Mouse (Mus musculus) A20 (cell line): ENCODE data around the gene Zbed4.
"Not testable (repeated sequence)": the region's sequence is repeated elsewhere in the genome, so short reads cannot be mapped to it uniquely, and the experiment has no call there.

ENCODE experiments used
- DNase-seq: peaks from one replicate; pipeline ENCODE4 v3.0.0-alpha.2; 2011; ENCODE audit warnings: low read depth, low spot score

The Zbed4 gene

DNA sequence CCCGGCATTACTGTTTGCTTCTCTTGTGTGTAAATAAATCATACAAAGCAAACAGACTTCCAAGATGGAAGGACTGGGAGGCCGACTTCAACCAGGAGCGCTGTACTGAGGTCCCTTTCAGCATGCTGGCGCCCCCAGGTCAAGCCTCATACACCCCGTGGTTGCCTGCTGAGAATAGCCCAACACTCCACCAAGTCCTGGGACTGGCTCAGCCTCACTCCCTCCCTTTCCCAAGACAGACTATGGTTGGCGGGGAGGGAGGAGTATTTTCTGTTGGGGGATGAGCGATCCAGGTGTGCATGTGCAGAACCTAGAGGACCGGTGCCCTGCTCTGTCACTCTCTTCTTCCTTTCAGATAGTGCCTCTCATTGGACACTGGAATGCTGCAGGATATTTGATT is 56.7 kb downstream of the Zbed4 start:
- no peak for DNase-seq

DNA sequence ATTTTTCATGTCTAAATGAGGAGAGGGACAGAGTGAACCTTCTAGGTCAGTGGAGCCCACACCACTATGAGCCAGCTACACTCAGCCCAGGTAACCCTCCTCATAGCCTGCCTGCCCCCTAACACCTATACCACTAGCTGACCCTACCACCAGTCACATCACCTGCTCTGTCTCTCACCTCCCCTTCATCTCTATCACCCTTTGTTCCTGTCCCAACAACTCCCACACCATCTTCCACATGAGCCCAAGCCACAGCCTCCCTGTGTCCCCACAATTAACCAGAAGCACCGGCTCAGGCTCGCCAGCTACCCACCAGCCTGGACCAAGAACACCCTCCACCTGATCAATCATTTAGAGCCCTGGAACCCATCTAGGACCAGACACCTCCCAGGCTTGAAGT is 58.9 kb downstream of the Zbed4 start:
- DNase-seq: no peak

DNA sequence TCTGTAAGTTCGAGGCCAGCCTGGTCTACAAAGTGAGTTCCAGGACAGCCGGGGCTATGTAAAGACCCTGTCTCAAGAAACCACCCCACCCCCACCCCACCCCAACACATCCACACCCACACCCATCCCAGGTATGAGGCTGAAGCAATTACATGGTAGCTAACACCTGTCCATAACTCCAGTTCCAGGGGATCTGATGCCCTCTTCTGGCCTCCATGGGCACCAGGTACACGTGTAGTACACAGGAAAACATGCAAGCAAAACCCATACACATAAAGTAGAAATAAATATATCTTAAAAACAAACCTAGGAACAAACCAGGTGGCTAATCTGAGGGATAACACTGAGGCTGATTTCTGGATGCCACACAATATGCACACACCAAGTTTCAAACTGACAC is 61.8 kb downstream of the Zbed4 start:
- no peak for DNase-seq

DNA sequence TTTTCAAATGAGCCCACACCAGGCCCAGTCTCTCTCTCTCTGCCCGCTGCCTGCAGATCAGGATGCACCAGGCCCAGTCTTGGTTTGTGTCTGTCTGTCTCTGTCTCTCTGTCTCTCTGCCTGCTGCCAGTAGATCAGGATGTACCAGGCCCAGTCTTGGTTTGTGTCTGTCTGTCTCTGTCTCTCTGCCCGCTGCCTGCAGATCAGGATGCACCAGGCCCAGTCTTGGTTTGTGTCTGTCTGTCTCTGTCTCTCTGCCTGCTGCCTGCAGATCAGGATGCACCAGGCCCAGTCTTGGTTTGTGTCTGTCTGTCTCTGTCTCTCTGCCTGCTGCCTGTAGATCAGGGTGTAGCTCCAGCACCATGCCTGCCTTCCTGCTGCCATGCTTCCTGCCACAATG is 62.4 kb downstream of the Zbed4 start:
- not testable (repeated sequence) for DNase-seq

DNA sequence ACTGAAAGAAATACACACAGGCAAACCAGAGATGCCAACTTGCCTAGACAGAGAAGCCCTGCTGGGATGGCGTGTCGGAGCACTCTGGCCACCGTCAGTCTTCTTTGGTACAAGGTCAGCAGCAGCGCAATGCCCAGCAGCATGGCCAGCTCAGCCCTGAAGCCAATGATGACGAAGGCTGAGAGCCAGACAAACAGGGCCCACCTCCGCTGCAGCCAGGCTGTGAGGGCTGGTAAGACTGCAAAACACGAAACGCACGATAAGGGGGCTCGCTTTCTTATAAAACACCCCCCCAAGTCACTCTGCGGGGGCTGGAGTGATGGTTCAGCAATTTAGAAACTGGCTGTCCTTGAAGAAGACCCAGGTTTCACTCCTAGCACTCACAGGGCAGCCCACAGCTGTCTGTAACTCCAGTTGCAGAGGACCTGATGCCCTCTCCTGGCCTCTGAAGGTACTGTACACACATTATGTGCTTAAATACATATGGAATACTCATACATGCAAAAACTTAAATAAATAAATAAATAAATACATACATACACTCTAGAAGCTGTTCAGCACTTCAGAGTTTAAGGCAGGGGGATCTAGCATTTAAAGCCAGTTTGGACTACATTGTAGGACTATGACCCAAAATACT is 63.1 kb downstream of the Zbed4 start:
- DNase-seq: peak; percentile 46

DNA sequence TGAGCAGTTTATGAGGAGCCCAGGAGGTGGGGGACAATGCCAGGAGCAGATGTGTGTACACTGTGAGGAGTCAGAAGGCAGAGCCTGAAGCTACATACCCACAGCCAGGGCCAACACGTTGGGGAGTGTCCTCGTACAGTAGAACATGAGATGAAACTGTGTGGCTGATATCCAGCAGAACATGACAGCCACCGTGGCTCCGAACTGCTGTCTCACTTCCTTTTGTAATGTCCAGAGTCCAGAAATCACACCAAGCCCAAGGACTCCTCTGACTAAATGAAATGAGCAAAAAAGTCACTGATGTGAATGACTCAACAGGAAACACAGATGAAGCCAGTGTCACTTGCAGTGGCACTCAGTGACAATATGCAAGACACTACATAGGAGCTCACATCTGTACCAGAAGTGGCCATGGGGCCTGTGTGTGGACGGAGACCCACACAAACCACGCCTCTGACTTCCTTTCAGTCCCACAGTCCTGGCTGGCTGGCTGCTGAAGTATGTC is 63.8 kb downstream of the Zbed4 start:
- no peak for DNase-seq

DNA sequence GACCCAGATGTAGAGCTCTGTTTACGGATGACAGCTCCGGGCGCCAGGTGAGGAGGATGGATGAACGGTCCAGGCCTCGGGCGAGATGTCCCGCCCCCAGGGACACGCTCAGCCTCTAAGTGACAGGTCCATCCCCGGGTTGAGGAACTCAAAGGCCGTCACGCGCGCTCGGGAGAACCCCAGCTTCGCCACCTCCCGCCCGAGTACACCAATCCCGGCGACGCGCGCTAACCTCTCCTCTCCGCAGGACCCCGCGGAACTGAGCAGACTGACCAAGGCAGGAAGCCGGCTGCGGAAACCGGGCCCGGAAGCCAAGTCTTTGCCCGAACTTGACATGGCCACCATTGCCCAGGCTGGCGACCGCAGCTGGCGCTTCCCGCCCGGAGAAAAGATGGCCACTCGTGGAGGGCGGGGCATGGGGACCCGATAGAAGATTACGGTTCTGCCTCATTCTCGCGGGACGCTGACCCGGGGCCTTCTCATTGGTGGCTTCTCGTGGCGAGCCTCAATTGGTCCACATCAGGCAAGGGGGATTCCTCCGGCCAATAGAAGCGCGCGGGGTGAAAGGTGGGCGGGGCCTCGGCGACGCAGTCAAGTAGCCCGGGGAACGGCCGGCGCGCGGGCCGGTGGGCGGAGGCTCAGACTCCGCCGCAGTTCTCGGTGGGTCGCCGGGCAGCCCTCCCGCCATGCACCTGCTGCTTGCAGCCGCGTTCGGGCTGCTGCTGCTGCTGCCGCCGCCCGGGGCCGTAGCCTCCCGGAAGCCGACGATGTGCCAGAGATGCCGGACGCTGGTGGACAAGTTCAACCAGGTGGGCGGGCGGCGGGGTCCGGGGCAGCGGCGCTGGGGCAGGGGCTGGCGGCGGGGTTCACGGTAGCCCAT is 67.8 kb downstream of the Zbed4 start, which contains the start of the genes Alg12 and Creld2:
TSS of gene Alg12 (minus strand) at position 293 of the 880 bp plus-strand sequence.
TSS of gene Creld2 (plus strand) at position 621 of the 880 bp plus-strand sequence.
- DNase-seq: peak; percentile 99

DNA sequence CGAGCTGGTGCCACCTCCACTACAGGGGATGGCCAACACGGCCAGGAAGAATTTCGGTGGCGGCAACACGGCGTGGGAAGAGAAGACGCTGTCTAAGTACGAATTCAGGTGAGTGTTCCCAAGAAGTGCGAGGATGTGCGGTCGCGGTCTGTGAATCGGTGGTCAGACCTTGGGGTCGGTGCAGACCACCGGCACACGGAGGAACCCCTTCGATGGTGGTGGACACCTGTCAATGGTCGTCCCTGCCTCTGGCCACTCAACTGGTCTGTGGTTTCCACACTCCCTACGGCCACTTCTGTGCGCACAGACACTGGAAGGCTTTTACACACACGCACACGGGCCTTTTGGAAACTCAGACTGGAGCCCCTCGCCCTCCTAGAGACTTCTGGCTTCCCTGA is 68.4 kb downstream of the Zbed4 start:
- no peak for DNase-seq

DNA sequence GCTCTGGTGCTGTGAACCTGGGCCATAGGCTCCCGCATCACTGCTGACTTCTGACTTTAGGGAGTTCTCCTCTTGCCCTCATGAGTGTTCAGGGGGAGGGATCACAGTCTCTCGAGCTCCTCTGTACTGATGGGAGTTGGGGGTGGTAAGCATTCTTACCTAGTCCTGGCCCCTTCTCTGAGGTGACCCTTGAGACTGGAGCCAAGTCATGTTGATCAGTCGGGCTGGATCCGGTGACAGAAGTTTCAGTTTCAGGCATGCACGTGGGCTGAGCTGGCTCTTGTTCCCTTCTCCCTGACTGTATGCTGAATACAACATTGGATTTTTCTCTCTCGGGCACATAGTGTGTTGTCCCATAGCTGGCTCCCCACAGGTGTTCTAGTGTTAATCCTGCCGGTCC is 69.9 kb downstream of the Zbed4 start:
- DNase-seq: no peak

DNA sequence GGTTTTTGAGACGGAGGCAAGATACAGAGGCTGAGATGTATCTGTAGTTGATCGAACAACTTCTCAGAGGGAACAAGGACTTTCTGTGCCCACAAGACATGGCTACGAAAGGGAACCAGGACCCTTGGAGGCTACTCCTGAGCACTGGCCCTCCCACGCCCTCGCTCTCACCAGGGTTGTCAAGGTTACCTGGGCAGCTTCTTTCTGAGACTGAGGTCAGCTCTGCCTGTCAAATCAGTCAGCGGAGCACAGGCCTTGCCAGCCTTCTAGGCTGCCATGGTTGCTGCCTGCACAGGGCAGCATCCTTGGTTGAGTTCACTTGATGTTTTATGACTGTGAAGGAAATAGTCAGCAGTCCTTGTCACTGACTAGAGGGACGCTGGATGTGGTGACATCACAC is 71.1 kb downstream of the Zbed4 start:
- DNase-seq: no peak

DNA sequence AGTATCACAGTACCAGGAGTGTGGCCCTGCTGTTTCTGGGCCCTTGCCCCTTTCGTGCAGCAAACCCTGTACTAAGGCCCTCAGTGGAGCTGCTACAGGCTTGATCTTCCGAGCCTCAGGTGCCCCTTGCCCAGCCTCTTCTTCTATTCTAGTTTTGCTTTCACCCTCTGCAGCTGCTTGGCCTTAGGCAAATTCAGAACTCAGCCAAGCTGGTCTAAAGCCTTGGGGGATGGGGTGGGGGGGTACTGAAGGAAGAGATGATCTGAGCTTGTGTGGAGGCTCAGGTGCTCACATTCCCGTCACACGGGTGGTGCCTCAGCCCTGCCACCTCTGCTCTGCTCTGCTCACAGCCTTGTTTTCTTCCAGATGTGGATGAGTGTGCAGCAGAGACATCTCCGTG is 71.9 kb downstream of the Zbed4 start:
- DNase-seq: peak; percentile 77

DNA sequence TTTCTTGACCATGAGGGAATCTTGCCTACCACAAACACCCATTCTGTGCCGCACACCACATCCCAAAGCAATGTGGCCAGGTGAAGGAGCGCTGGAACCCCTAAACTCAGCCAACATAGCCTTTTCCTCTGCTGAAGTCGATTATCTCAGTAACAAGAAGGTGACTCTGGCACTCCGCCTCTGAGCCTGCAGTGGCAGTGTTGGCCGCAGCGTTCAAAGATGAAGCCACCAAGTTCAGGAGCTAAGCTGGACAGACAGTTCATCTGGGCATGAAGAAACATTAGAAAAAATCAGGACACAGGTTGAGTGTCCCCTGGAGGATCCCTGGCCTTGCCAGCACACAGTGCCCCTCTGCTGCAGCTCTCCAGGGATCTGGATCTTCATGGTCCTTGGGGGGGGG is 76.0 kb downstream of the Zbed4 start:
- no peak for DNase-seq

DNA sequence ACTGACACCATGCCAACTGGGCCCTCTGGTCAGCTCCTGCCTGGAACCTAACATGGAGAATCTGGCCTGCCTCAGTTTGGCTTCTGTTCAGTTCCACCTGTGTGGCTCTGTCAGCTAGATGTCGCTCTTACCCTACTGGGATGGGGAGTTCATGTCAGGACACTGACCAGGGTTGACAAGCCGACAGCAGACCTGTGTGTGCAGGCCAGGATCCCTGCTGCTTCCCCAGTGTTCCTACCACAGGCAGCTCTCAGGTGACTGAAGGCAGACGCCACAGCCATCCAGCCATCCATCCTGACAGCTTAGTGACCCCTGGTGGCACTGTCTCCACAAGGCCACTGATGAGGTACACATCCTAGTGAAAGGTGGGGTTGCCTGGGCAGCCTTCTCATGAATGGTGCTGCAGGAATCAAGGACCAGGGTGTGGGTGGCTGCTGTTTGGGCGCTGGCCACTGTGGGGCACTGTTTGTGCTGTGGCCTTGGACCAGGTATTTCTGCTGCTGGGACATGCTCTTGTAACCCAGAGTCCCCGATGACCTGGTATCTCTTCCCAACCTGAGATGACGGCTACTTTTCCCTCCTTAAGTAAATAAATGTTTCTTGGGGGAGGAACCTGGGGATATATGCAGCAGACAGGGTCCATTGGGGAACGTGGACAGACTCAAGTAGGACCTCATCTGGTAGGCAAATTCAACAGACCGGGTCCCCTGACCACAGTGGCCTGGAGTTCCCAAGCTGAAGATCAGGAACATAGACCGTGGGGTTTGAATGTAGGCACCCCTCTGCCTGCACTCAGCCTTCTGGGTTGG is 76.7 kb downstream of the Zbed4 start:
- DNase-seq: peak; percentile 76

DNA sequence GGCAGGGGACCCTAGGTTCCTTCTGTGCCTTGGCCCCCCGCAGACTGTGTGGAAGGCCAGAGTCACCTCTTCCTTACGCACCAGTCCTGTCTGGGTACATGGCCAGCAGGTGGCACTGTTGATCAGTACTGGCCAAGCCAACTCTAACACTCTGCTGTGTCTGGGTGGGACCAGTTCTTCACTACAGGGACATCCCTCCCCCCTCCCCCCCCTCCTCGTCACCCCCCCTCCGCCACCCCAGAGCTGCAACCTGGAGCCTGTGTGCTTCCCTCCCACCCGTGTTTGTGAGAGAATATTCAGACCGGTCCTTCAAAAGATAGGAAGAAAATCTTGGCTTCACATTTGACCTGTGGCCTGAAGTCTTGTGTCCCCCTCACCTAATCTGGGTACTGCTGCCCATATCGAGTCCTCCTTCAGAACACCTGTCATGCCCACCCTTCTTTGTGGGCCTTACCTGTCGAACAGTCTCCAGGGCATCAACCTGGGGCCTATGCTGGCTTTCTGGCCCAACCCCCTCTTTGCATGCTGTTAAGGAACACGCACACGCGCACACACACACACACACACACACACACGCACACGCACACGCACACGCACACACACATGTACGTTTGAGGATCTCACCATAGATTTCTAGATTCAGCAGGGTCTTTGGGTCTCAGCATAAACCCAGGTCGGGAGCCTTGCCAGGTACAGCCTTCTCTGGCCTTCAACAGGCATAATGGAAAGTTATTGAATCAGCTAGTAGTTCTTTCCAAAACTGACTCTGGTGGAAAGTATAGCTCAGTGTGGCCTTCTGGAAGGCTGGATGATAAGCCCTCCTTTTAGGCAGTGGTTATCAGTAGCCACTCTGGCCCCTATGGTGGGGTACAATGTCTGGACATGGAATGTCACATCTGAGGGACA is 77.6 kb downstream of the Zbed4 start:
- peak; percentile 83 for DNase-seq

DNA sequence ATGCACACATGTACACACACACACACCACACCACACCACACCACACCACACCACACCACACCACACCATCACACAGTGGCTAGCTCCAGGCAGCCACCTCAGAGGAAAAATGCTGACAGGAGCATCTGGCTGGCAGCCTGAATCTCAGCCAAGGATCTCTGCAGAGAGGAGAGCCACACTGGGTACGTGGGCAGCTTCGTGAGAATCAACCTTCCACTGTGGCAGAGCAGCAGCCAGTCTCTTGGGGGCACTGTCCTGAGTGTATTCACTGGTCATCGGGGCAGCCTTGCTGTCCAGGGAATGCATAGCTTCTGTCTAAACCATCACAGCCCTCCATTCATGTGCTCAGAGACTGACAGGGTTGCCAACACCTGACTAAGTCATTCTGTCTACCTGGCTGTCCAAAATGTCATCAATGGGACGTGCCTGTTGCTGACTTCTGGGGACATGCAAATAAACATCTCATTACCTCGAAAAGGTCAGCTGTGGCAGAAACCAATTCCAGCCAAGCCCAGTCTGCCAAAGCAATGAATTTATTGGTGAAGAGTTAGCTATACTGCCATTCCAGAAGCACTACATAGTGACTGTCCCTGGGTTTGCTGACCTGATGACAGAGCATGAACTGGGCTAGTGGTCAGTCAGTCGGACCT is 78.5 kb downstream of the Zbed4 start:
- DNase-seq: no peak

DNA sequence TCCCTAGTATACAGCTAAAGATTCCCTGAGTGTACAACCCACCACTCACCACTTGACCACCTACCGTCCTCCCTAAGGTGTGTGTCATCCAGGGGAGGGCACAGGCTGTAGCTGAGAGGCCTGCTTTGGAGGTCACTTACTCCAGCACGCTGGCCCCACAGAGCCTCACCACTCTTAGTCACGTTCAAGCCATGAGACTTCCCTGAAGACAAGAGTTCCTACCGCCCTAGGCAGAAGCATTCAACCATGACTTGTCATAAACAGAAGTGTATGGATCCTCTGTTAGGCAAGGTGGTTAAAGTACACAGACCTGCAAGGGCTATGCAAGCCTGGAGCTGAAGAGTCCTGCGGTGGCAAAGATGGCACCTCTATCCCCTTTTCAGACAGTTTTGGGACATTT is 79.2 kb downstream of the Zbed4 start:
- no peak for DNase-seq

DNA sequence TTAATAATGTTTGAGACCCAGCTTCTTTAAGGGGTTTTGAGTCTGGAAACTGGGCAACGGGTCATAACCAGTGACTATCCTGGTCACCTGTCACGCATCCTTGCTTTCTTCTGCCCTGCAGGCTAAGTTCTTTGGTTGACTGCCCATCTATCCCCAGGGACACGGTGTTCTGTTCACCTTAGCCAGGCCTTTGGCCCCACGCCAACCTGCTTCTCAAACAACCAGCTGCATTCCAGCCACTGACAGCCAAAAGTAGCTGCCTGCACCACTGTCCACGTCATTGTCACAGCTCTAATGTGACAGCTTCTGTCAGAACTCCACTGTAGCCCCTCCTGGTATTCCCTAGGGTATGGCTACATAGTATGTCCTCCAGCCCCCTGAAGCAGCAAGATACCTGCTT is 80.0 kb downstream of the Zbed4 start:
- DNase-seq: no peak

DNA sequence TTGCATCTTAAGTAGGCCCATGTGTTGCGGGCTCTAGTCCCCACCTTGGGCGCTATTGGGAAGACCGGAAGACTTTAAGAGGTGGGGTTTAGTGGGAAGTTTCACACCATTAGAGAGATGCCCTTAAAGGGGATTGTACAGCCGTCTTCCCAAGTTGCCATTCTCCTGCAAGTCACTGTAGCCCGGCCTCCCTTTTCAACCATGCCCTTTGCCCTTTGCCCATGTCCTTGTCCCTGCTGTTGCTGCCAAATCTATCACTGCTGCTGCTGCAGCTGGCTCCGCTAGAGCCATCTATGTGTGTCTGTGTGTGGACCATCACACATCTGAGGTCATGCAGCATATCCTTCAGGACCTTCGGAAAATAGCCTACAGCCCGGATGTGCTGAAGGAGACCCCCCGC is 81.1 kb downstream of the Zbed4 start:
- DNase-seq: no peak
